Comparison of ENCODE assay signal across 8 mouse cellular contexts in the genomic region with DNA sequence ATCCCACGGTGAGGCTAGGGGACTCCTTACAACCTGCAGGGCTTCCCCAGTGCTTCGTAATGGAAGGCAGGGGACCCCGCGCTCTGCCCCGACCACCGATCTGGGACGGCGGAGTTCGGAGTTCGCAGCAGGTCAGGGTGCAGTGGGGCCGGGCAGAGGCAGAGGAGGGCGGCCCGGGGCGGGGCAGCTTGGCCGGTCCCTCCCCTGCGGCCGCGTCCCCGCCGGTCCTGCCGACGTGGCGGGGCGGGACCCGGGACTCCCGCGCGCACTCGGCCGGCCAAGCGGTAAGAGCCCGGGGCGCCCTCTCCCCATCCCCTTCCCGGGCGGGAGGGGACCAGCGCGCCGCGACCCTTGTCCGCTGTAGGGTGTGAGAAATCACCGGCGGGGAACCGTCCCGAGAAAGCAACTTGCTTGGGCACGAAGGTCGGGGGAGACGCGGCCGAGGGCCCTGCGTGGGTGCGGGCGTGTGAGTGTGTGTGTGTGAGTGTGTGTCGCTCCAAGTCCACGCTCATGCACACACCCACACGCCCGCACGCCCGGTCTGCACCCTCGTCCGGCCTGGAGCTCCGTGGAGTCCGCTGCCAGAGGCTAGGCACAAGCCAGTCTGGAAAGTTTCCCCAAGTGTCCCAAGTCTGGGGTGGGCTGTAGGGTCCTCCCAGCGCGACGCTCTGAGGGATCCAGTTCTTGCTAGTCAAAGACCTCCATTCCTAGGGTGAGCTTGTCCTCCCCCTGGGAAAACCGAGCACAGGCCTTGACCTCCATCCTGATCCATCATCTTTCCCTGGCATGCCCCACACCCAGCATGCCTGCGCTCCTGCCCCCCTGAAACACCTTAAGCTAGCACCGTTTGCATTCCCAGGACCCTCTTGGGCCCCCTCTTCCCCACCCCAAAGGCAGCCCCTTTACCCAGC. TPM values are rescaled to one million over a fixed set of nuclear protein-coding genes. Genes with fewer than 3 reads are reported as not detected.
DNase-seq lines count a peak whose midpoint lies in the region; ATAC-seq and TF ChIP-seq lines count a peak whose summit lies in the region.

A gene (plus strand): TSS at position 211 of the 911 bp plus-strand sequence.

- no peaks in the 10 kb centered on the region for H3K36me3 ChIP-seq in embryonic facial prominence, embryonic 14.5 days (ENCODE audit: control insufficient read depth, insufficient read depth, low read length)
- H3K36me3 ChIP-seq in heart, embryonic 13.5 days = peaks cover 13% of the 10 kb centered on the region
- 0 out of 2 replicates have a peak, but pooled peaks cover 5% of the 10 kb centered on the region for H3K36me3 ChIP-seq in kidney, embryonic 16.5 days (ENCODE audit: insufficient read depth, low read length)
- peaks cover 6% of the 10 kb centered on the region for H3K36me3 ChIP-seq in lung, embryonic 16.5 days (ENCODE audit: control insufficient read depth, insufficient read depth, low read length)

- peak within 1 kb of the TSS; percentile 76 for H3K4me3 ChIP-seq in embryonic facial prominence, embryonic 14.5 days (ENCODE audit: low read depth, low read length)
- peak within 1 kb of the TSS; percentile 80 for H3K4me3 ChIP-seq in heart, embryonic 13.5 days
- peak within 1 kb of the TSS; percentile 77 for H3K4me3 ChIP-seq in kidney, embryonic 16.5 days (ENCODE audit: low read length)
- peak within 1 kb of the TSS; percentile 86 for H3K4me3 ChIP-seq in lung, embryonic 16.5 days (ENCODE audit: low read length)
- H3K4me3 ChIP-seq in olfactory bulb, adult 2 months (ENCODE audit: insufficient read depth, low read depth, low read length) = peak within 1 kb of the TSS; percentile 54

- H3K9me3 ChIP-seq in embryonic facial prominence, embryonic 14.5 days (ENCODE audit: control insufficient read depth, low read length) = no peaks in the 10 kb centered on the region
- no peaks in the 10 kb centered on the region for H3K9me3 ChIP-seq in heart, embryonic 13.5 days
- no peaks in the 10 kb centered on the region for H3K9me3 ChIP-seq in kidney, embryonic 16.5 days (ENCODE audit: low read length)
- no peaks in the 10 kb centered on the region for H3K9me3 ChIP-seq in lung, embryonic 16.5 days (ENCODE audit: control insufficient read depth, low read length)

- H3K4me2 ChIP-seq in embryonic facial prominence, embryonic 14.5 days (ENCODE audit: low read depth, low read length) = peak within 1 kb of the TSS; percentile 74
- H3K4me2 ChIP-seq in heart, embryonic 13.5 days = peak within 1 kb of the TSS; percentile 86
- H3K4me2 ChIP-seq in kidney, embryonic 16.5 days (replicated peaks; ENCODE audit: low read depth, low read length) = peak within 1 kb of the TSS; percentile 92
- H3K4me2 ChIP-seq in lung, embryonic 16.5 days (ENCODE audit: low read depth, low read length) = peak within 1 kb of the TSS; percentile 86

- peak; percentile 93 for ATAC-seq in embryonic facial prominence, embryonic 14.5 days (ENCODE audit: low read depth)
- peak; percentile 70 for ATAC-seq in heart, embryonic 13.5 days (ENCODE audit: extremely low read depth, insufficient number of reproducible peaks, low FRiP score, low TSS enrichment)
- peak; percentile 93 for ATAC-seq in kidney, embryonic 16.5 days (ENCODE audit: low FRiP score, low TSS enrichment)
- peak; percentile 96 for ATAC-seq in lung, embryonic 16.5 days (ENCODE audit: low read depth)

- peak within 1 kb of the TSS; percentile 90 for H3K27ac ChIP-seq in embryonic facial prominence, embryonic 14.5 days (replicated peaks; ENCODE audit: low read depth, low read length)
- peak within 1 kb of the TSS; percentile 83 for H3K27ac ChIP-seq in heart, embryonic 13.5 days (replicated peaks)
- H3K27ac ChIP-seq in kidney, embryonic 16.5 days (ENCODE audit: low read length) = peak within 1 kb of the TSS; percentile 85
- H3K27ac ChIP-seq in lung, embryonic 16.5 days (ENCODE audit: low read length) = peak within 1 kb of the TSS; percentile 81
- no peak within 1 kb of the TSS for H3K27ac ChIP-seq in olfactory bulb, adult 2 months (ENCODE audit: insufficient read depth, low read depth, low read length)

- 1% methylated on average over 30 of the region's 68 CpGs for WGBS in embryonic facial prominence, embryonic 14.5 days
- WGBS in heart, embryonic 13.5 days = 1% methylated on average over 56 of the region's 68 CpGs
- WGBS in kidney, embryonic 16.5 days = 2% methylated on average over 61 of the region's 68 CpGs
- under 1% methylated on average over 63 of the region's 68 CpGs for WGBS in lung, embryonic 16.5 days
- WGBS in olfactory bulb, adult 2 months = 2% methylated on average over 67 of the region's 68 CpGs

- peaks cover 5% of the 10 kb centered on the region; the same call in 1 of the 2 replicates for H3K4me1 ChIP-seq in embryonic facial prominence, embryonic 14.5 days (ENCODE audit: control insufficient read depth, insufficient read depth, low read length)
- peaks cover 19% of the 10 kb centered on the region for H3K4me1 ChIP-seq in heart, embryonic 13.5 days
- H3K4me1 ChIP-seq in kidney, embryonic 16.5 days (ENCODE audit: insufficient read depth, low read length) = 0 out of 2 replicates have a peak, but pooled peaks cover 9% of the 10 kb centered on the region
- peaks cover 9% of the 10 kb centered on the region for H3K4me1 ChIP-seq in lung, embryonic 16.5 days (replicated peaks; ENCODE audit: control insufficient read depth, insufficient read depth, low read length)
- H3K4me1 ChIP-seq in olfactory bulb, adult 2 months (ENCODE audit: control insufficient read depth, insufficient read depth, low read length) = peaks cover 9% of the 10 kb centered on the region

- peak; percentile 75 for DNase-seq in A20 (ENCODE audit: low read depth, low spot score)
- peak; percentile 64 for DNase-seq in adipocyte (ENCODE audit: low spot score)
- peak; percentile 86 for DNase-seq in embryonic facial prominence, embryonic 14.5 days (ENCODE audit: low spot score)
- peak; percentile 15 for DNase-seq in thymus, postnatal 0 days (ENCODE audit: low spot score)

- peak within 1 kb of the TSS; percentile 89 for H3K9ac ChIP-seq in embryonic facial prominence, embryonic 14.5 days (ENCODE audit: low read depth, low read length)
- peak within 1 kb of the TSS; percentile 88 for H3K9ac ChIP-seq in heart, embryonic 13.5 days
- H3K9ac ChIP-seq in kidney, embryonic 16.5 days (replicated peaks; ENCODE audit: low read length) = peak within 1 kb of the TSS; percentile 90
- H3K9ac ChIP-seq in lung, embryonic 16.5 days (ENCODE audit: low read length) = peak within 1 kb of the TSS; percentile 94

- H3K27me3 ChIP-seq in embryonic facial prominence, embryonic 14.5 days (replicated peaks; ENCODE audit: control insufficient read depth, insufficient read depth, low read length) = no peaks in the 10 kb centered on the region
- H3K27me3 ChIP-seq in heart, embryonic 13.5 days (replicated peaks) = no peaks in the 10 kb centered on the region
- H3K27me3 ChIP-seq in kidney, embryonic 16.5 days (ENCODE audit: insufficient read depth, low read length) = no peaks in the 10 kb centered on the region
- H3K27me3 ChIP-seq in lung, embryonic 16.5 days (ENCODE audit: control insufficient read depth, insufficient read depth, low read depth, low read length) = no peaks in the 10 kb centered on the region

- TF ChIP-seq CTCF in olfactory bulb, adult 2 months (IDR thresholded peaks at IDR 0.05; ENCODE audit: insufficient read depth, low read depth, low read length) = no peak

- no peak for TF ChIP-seq POLR2A in olfactory bulb, adult 2 months (IDR thresholded peaks at IDR 0.05; ENCODE audit: insufficient read depth, low read depth, low read length)

RNA-seq across cellular contexts. Expression of the gene that starts here (rescaled TPM):
- 59.2 and 60.6 TPM in 2 replicates for polyA plus RNA-seq in embryonic facial prominence, embryonic 14.5 days (2014; fragmentation: Nextera tagmentation; extraction: Ambion mirVana)
- polyA plus RNA-seq in heart, embryonic 13.5 days (2015; fragmentation: Nextera tagmentation; extraction: Ambion mirVana) = 39.6 and 41.4 TPM in 2 replicates
- 42.8 and 44.6 TPM in 2 replicates for polyA plus RNA-seq in kidney, embryonic 16.5 days (2015; fragmentation: Nextera tagmentation; extraction: Ambion mirVana)
- 50.4 and 53.7 TPM in 2 replicates for polyA plus RNA-seq in lung, embryonic 16.5 days (2015; fragmentation: Nextera tagmentation; extraction: Ambion mirVana)
- polyA plus RNA-seq in olfactory bulb, adult 2 months (2012; ENCODE audit: insufficient read depth, insufficient read length, low replicate concordance, missing spikeins) = not detected in 2 replicates
- 9.5 and 10.3 TPM in 2 replicates for polyA plus RNA-seq in thymus, postnatal 0 days (2015; fragmentation: Nextera tagmentation; extraction: Ambion mirVana)

Comparison
In these comparisons a context has a peak if more than half of its experiments do, and no peak if none do; other contexts are left out.
1. RNA of the gene that starts here (polyA plus RNA-seq): 59.2 to 60.6 TPM in embryonic facial prominence, embryonic 14.5 days, 50.4 to 53.7 TPM in lung, embryonic 16.5 days, 42.8 to 44.6 TPM in kidney, embryonic 16.5 days, 39.6 to 41.4 TPM in heart, embryonic 13.5 days and 9.5 to 10.3 TPM in thymus, postnatal 0 days; not detected in olfactory bulb, adult 2 months; every median in the first group is over 10 times any median in the second.
2. DNase-seq: peak in every context shown above with its lines; median percentile 86 in embryonic facial prominence, embryonic 14.5 days; 75 in A20; 64 in adipocyte; 15 in thymus, postnatal 0 days.
3. Peak in every context shown above with its lines, with median percentiles within 50 percentile points of each other: ATAC-seq, H3K4me2 ChIP-seq, H3K4me3 ChIP-seq and H3K9ac ChIP-seq.